In genomic region chrX:159650130-159650678, GRCm38 (mm10) we compare ENCODE assay signal across 8 mouse cellular contexts. TPM values are rescaled to one million over a fixed set of nuclear protein-coding genes. Genes with fewer than 3 reads are reported as not detected.
DNase-seq lines count a peak whose midpoint lies in the region; ATAC-seq lines count a peak whose summit lies in the region.

No protein-coding gene starts in this region.

- H3K4me2 ChIP-seq in midbrain, embryonic 11.5 days: no peak overlapping the region
- no peak overlapping the region for H3K4me2 ChIP-seq in midbrain, embryonic 16.5 days (ENCODE audit: low read length)
- no peak overlapping the region for H3K4me2 ChIP-seq in heart, embryonic 14.5 days (ENCODE audit: low read length)
- peak overlapping the region; percentile 26; the same call in 1 of the 2 replicates for H3K4me2 ChIP-seq in liver, embryonic 13.5 days
- H3K4me2 ChIP-seq in intestine, embryonic 16.5 days (ENCODE audit: low read depth, low read length): no peak overlapping the region

- H3K27me3 ChIP-seq in midbrain, embryonic 11.5 days (ENCODE audit: control insufficient read depth, insufficient read depth, low read length): no peaks in the 10 kb centered on the region; the same call in none of the 2 replicates
- H3K27me3 ChIP-seq in midbrain, embryonic 16.5 days (ENCODE audit: control insufficient read depth, insufficient read depth, low read depth, low read length): no peaks in the 10 kb centered on the region
- H3K27me3 ChIP-seq in heart, embryonic 14.5 days (ENCODE audit: control insufficient read depth, insufficient read depth, low read length): no peaks in the 10 kb centered on the region
- H3K27me3 ChIP-seq in liver, embryonic 13.5 days: no peaks in the 10 kb centered on the region
- H3K27me3 ChIP-seq in intestine, embryonic 16.5 days (replicated peaks; ENCODE audit: control insufficient read depth, insufficient read depth, low read length): no peaks in the 10 kb centered on the region

- WGBS in midbrain, embryonic 11.5 days: 52% methylated on average over 11 of the region's 11 CpGs
- whole genome bisulfite sequencing in midbrain, embryonic 16.5 days: 47% methylated on average over 11 of the region's 11 CpGs
- 57% methylated on average over 11 of the region's 11 CpGs for WGBS in heart, embryonic 14.5 days
- 33% methylated on average over 11 of the region's 11 CpGs for WGBS in liver, embryonic 13.5 days (ENCODE audit: insufficient replicate concordance)
- WGBS in intestine, embryonic 16.5 days: 61% methylated on average over 11 of the region's 11 CpGs

- no peaks in the 10 kb centered on the region for H3K4me1 ChIP-seq in midbrain, embryonic 11.5 days (ENCODE audit: control insufficient read depth, insufficient read depth, low read length)
- H3K4me1 ChIP-seq in midbrain, embryonic 16.5 days (ENCODE audit: control insufficient read depth, insufficient read depth, low read length): no peaks in the 10 kb centered on the region
- no peaks in the 10 kb centered on the region for H3K4me1 ChIP-seq in heart, embryonic 14.5 days (ENCODE audit: control insufficient read depth in 2 of 2, insufficient read depth in 2 of 2, low read length in 2 of 2)
- peaks cover 12% of the 10 kb centered on the region for H3K4me1 ChIP-seq in liver, embryonic 13.5 days (replicated peaks)
- H3K4me1 ChIP-seq in intestine, embryonic 16.5 days (ENCODE audit: control insufficient read depth, insufficient read depth, low read length): no peaks in the 10 kb centered on the region

- no peak overlapping the region for H3K9ac ChIP-seq in midbrain, embryonic 11.5 days (ENCODE audit: low read length)
- H3K9ac ChIP-seq in midbrain, embryonic 16.5 days (ENCODE audit: low read depth, low read length): no peak overlapping the region
- H3K9ac ChIP-seq in heart, embryonic 14.5 days (ENCODE audit: low read length): no peak overlapping the region
- no peak overlapping the region for H3K9ac ChIP-seq in liver, embryonic 13.5 days
- H3K9ac ChIP-seq in intestine, embryonic 16.5 days (ENCODE audit: low read depth, low read length): no peak overlapping the region

- no peak for DNase-seq in midbrain, embryonic 11.5 days (ENCODE audit: low spot score, missing footprints)
- DNase-seq in liver, embryonic 13.5 days: no peak
- peak; percentile 25 for DNase-seq in spleen, adult 12 weeks (ENCODE audit: low spot score)
- no peak for DNase-seq in cerebellum, adult 18-20 months
- no peak for DNase-seq in left cerebral cortex, adult 9 months (ENCODE audit: low spot score in 2 of 2)

- H3K9me3 ChIP-seq in midbrain, embryonic 11.5 days (ENCODE audit: control insufficient read depth, low read length): no peaks in the 10 kb centered on the region
- H3K9me3 ChIP-seq in midbrain, embryonic 16.5 days (replicated peaks; ENCODE audit: control insufficient read depth, low read length, poor library complexity, severe bottlenecking): no peaks in the 10 kb centered on the region
- H3K9me3 ChIP-seq in heart, embryonic 14.5 days (ENCODE audit: control insufficient read depth, low read length): no peaks in the 10 kb centered on the region
- H3K9me3 ChIP-seq in liver, embryonic 13.5 days (replicated peaks): no peaks in the 10 kb centered on the region
- H3K9me3 ChIP-seq in intestine, embryonic 16.5 days (ENCODE audit: control insufficient read depth, low read length): no peaks in the 10 kb centered on the region

- H3K36me3 ChIP-seq in midbrain, embryonic 11.5 days (ENCODE audit: control insufficient read depth, insufficient read depth, low read length): no peaks in the 10 kb centered on the region
- H3K36me3 ChIP-seq in midbrain, embryonic 16.5 days (ENCODE audit: control insufficient read depth, insufficient read depth, low read length): no peaks in the 10 kb centered on the region
- H3K36me3 ChIP-seq in heart, embryonic 14.5 days (ENCODE audit: control insufficient read depth, insufficient read depth, low read length): no peaks in the 10 kb centered on the region
- no peaks in the 10 kb centered on the region for H3K36me3 ChIP-seq in liver, embryonic 13.5 days
- no peaks in the 10 kb centered on the region for H3K36me3 ChIP-seq in intestine, embryonic 16.5 days (ENCODE audit: control insufficient read depth, insufficient read depth, low read length)

- H3K4me3 ChIP-seq in midbrain, embryonic 11.5 days (ENCODE audit: low read depth, low read length): no peak overlapping the region
- no peak overlapping the region for H3K4me3 ChIP-seq in midbrain, embryonic 16.5 days (ENCODE audit: low read depth, low read length)
- H3K4me3 ChIP-seq in heart, embryonic 14.5 days (ENCODE audit: control insufficient read depth in 1 of 2, insufficient read depth in 1 of 2, low read depth in 1 of 2, low read length in 2 of 2): no peak overlapping the region
- no peak overlapping the region for H3K4me3 ChIP-seq in liver, embryonic 13.5 days (replicated peaks)
- no peak overlapping the region for H3K4me3 ChIP-seq in intestine, embryonic 16.5 days (ENCODE audit: low read length)

- H3K27ac ChIP-seq in midbrain, embryonic 11.5 days (ENCODE audit: low read depth, low read length): no peak overlapping the region
- H3K27ac ChIP-seq in midbrain, embryonic 16.5 days (ENCODE audit: low read length): no peak overlapping the region
- H3K27ac ChIP-seq in heart, embryonic 14.5 days (replicated peaks in 1 of 2; ENCODE audit: control insufficient read depth in 1 of 2, insufficient read depth in 1 of 2, low read depth in 2 of 2, low read length in 2 of 2): peak overlapping the region; percentile 33 to 47; a peak in 1 of 4 replicates
- no peak overlapping the region for H3K27ac ChIP-seq in liver, embryonic 13.5 days
- no peak overlapping the region for H3K27ac ChIP-seq in intestine, embryonic 16.5 days (ENCODE audit: low read length)

- ATAC-seq in midbrain, embryonic 11.5 days (ENCODE audit: low FRiP score): 0 out of 2 replicates have a peak, but pooled peaks have one; percentile 22
- ATAC-seq in midbrain, embryonic 16.5 days: no peak
- ATAC-seq in heart, embryonic 14.5 days (ENCODE audit: insufficient number of reproducible peaks, insufficient read depth, low FRiP score, low read depth): no peak
- ATAC-seq in liver, embryonic 13.5 days (ENCODE audit: low read depth): peak; percentile 43
- ATAC-seq in intestine, embryonic 16.5 days: no peak

RNA-seq across cellular contexts. Expression of gene Sh3kbp1, which starts 23.1 kb away (rescaled TPM):
- polyA plus RNA-seq in midbrain, embryonic 11.5 days (2014; fragmentation: Nextera tagmentation; extraction: Ambion mirVana): 35.4 and 39.6 TPM in 2 replicates
- polyA plus RNA-seq in midbrain, embryonic 16.5 days (2015; fragmentation: Nextera tagmentation; extraction: Ambion mirVana): 46.3 and 49.3 TPM in 2 replicates
- 132 and 157 TPM in 2 replicates for polyA plus RNA-seq in heart, embryonic 14.5 days (2014; fragmentation: Nextera tagmentation; extraction: Ambion mirVana)
- 10.7 and 14.3 TPM in 2 replicates for polyA plus RNA-seq in liver, embryonic 13.5 days (2015; fragmentation: Nextera tagmentation; extraction: Ambion mirVana)
- 18.8 and 20.8 TPM in 2 replicates for polyA plus RNA-seq in intestine, embryonic 16.5 days (2015; fragmentation: Nextera tagmentation; extraction: Ambion mirVana)

Comparison
In these comparisons a context has a peak if more than half of its experiments do, and no peak if none do; other contexts are left out.
1. ATAC-seq: peak in midbrain, embryonic 11.5 days (single experiment) and liver, embryonic 13.5 days (single experiment); none in midbrain, embryonic 16.5 days (single experiment), heart, embryonic 14.5 days (single experiment) and intestine, embryonic 16.5 days (single experiment).
2. H3K27ac ChIP-seq: peak in heart, embryonic 14.5 days (2 of 2); none in midbrain, embryonic 11.5 days (single experiment), midbrain, embryonic 16.5 days (single experiment), liver, embryonic 13.5 days (single experiment) and intestine, embryonic 16.5 days (single experiment).